Mouse (Mus musculus) erythroblast, embryonic 14.5 days (primary cell): ENCODE measurements around the gene 1700092M07Rik. TPM values are rescaled to one million over a fixed set of nuclear protein-coding genes. Genes with fewer than 3 reads are reported as not detected.

Source experiments
- H3K27me3 ChIP-seq: 2 replicates; pipeline ENCODE4 v1.6.1; 2012; ENCODE audit warnings: inconsistent platforms; ENCODE audit not compliant: control insufficient read depth
- H3K36me3 ChIP-seq: 2 replicates; pipeline ENCODE4 v1.6.1; 2012; ENCODE audit warnings: mild to moderate bottlenecking, inconsistent platforms; ENCODE audit not compliant: control insufficient read depth
- H3K4me1 ChIP-seq: 2 replicates; pipeline ENCODE4 v1.6.1; 2012; ENCODE audit warnings: inconsistent platforms; ENCODE audit not compliant: control insufficient read depth
- H3K4me3 ChIP-seq: replicated peaks from 2 replicates; pipeline ENCODE3; 2012; ENCODE audit warnings: moderate library complexity, mild to moderate bottlenecking, inconsistent platforms
- H3K9me3 ChIP-seq: 2 replicates; pipeline ENCODE4 v1.6.1; 2012; ENCODE audit warnings: low read length, inconsistent platforms, mixed read lengths; ENCODE audit not compliant: control insufficient read depth
- GATA1 ChIP-seq: IDR thresholded peaks from 2 replicates; pipeline ENCODE4 v1.6.1; 2012; ENCODE audit warnings: low read length, inconsistent platforms, mixed read lengths
- TAL1 ChIP-seq: IDR thresholded peaks from 3 replicates; pipeline ENCODE4 v1.6.1; 2012; ENCODE audit warnings: low read length, inconsistent platforms, mixed read lengths
- polyA plus RNA-seq: library from polyadenylated mRNA; stranded (reverse); fragments of >175 nt; gene quantifications from 2 replicates; pipeline ENCODE4 v1.2.3, GENCODE M21; 2012

Gene 1700092M07Rik
- polyA plus RNA-seq, result not detected in 2 replicates

DNA sequence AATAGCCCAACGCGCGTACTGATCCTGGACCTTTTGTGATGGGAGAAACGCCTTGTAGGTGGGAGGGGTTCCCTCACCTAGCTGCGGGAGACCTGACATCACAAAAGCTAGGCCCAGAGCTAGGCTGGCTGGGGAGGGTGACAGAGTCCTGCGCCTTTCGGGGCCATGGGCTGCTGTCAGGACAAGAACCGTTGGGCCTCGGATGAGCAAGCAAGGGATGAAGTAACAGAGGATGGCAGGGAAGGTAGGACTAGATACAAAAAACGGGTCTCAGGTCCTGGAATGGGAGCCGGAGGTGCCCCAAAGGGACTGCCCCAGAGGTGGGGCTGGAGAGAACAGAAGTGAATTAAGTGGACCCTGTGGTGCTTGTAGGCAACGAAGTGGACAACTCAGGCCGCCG is at the start of gene 1700092M07Rik:
Gene 1700092M07Rik (plus strand): TSS at position 116 of the 400 bp plus-strand sequence.
- TF ChIP-seq GATA1, result no peak
- TF ChIP-seq TAL1, result no peak
- no peaks in the 10 kb centered on the region for H3K9me3 ChIP-seq
- peak within 1 kb of the TSS; percentile 82 for H3K4me3 ChIP-seq
- peaks cover 50% of the 10 kb centered on the region for H3K4me1 ChIP-seq
- H3K27me3 ChIP-seq, result no peaks in the 10 kb centered on the region
- peaks cover 73% of the 10 kb centered on the region for H3K36me3 ChIP-seq

DNA sequence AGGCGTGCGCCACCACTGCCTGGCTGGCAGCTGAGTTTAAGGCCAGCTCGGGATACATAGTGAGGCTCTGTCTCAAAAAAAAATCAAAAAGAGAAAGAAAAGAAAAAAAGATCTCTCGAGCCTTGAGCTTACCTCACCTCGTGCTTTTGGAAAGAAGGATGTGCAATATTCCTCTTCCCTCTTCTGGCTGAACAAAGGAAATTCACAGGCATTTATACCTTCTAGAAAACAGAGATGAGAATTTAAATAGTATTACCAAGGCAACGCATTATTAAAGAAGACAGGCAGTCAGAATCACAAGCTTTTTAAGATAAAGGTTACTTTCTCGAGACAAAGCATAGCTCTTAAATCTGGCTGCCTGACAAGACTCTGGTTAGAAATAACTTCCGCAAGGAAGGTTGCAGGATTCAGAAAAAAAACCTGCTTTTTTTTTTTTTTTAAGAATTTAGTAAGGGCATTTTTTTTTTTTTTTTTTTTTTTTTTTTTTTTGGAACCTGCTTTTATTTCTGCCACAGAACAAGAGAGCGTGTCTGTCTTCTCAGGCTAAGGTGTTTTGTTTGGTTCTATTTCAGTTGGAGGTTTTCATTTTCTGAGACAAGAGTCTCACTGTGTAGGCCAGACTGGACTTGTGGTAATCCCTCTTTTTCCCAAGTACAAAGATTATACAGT is 48.5 kb upstream of the 1700092M07Rik start:
- TF ChIP-seq GATA1 (no peak), TAL1 (no peak)
- H3K4me3 ChIP-seq, result no peak overlapping the region

DNA sequence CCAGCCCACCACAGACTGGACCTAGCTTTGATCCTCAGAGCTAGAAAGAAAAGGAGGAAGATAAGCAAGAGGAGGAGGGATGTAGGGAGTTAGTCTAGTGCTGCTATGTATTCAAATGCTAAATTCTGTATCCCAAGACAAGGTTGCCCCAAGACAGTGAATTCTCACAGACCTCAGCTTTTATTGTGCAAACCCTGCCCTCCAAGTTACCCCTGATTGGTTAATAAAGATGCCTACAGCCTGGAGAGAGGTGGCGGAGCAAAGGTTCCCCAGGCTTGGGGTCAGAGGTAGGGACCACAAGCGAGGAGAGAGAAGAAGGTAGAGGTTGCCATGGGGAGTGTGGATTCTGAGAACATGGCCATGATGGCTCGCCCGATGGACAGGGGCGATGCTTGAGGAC is 47.8 kb upstream of the 1700092M07Rik start:
- H3K4me1 ChIP-seq, result peaks cover 23% of the 10 kb centered on the region
- no peak overlapping the region for H3K4me3 ChIP-seq
- peaks cover 2% of the 10 kb centered on the region for H3K27me3 ChIP-seq
- no peaks in the 10 kb centered on the region for H3K36me3 ChIP-seq
- H3K9me3 ChIP-seq, result no peaks in the 10 kb centered on the region
- TF ChIP-seq TAL1, result no peak
- TF ChIP-seq GATA1, result no peak

More for the DNA sequence above, 48.5 kb upstream of the 1700092M07Rik start:
- H3K4me1 ChIP-seq, result peaks cover 23% of the 10 kb centered on the region
- H3K27me3 ChIP-seq, result peaks cover 2% of the 10 kb centered on the region
- no peaks in the 10 kb centered on the region for H3K36me3 ChIP-seq
- H3K9me3 ChIP-seq, result no peaks in the 10 kb centered on the region

DNA sequence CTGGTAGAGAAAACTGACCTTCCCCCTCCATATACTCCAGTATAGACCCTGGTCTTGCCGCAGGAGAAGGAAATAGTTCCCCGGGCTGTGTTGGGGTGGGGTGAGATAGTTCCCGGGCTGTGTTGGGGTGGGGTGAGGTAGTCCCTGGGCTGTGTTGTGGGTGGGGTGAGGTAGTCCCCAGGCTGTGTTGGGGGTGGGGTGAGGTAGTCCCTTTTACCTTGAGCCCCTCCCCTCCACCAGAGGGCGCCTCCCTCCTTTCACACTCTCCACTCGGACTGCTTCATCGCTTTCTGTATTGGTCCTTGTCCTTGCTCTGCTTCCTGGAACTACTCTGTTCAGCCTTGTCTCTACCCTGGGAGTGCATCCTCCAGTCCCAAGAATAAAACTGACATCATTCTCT is 45.2 kb upstream of the 1700092M07Rik start:
- Histone ChIP-seq H3K4me1 (peaks cover 25% of the 10 kb centered on the region), H3K9me3 (no peaks in the 10 kb centered on the region), H3K27me3 (peaks cover 2% of the 10 kb centered on the region), H3K4me3 (peak overlapping the region; percentile 31), H3K36me3 (no peaks in the 10 kb centered on the region)
- no peak for TF ChIP-seq GATA1
- TF ChIP-seq TAL1, result no peak

DNA sequence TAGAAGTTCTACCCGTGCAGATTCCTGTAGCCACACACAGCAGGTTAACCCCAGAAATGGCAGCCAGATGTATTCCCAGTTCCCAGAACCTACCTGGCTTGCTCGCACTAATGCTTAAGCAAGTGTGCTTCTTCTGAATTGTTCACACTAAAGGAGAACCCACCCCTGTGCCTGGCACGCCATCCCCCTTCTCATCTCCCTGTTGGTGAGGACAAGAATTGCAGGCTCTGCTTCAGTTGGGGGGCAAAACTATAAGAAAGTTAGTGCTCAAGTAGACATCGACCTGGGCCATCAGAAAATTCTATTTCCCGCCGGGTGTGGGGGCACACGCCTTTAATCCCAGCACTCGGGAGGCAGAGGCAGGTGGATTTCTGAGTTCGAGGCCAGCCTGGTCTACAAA is 40.9 kb upstream of the 1700092M07Rik start:
- Histone ChIP-seq H3K27me3 (no peaks in the 10 kb centered on the region; the same call in 1 of the 2 replicates), H3K36me3 (peaks cover 2% of the 10 kb centered on the region; the same call in 1 of the 2 replicates), H3K4me3 (no peak overlapping the region), H3K9me3 (no peaks in the 10 kb centered on the region), H3K4me1 (peaks cover 21% of the 10 kb centered on the region)
- TF ChIP-seq GATA1, result no peak
- no peak for TF ChIP-seq TAL1

DNA sequence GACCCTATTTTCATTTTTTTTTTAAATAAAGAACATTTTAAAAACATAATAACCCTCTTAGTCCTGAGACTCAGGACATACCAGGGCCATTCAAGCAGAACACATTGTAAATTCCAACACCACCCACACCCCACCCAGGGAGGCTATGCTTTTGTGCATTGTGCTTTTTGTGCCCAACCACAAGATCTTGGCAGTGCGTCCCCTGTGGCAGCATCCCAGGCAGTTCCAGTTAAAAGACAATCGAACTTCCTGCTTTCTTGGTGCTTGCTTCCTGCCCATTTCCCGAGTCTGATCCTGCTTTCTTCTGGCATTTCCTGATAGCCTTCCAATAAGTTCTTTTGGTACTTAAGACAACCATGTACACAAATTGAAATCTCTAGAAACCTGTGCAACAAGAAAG is 38.1 kb upstream of the 1700092M07Rik start:
- Histone ChIP-seq H3K4me1 (peaks cover 16% of the 10 kb centered on the region), H3K27me3 (no peaks in the 10 kb centered on the region; the same call in 1 of the 2 replicates), H3K4me3 (no peak overlapping the region), H3K9me3 (no peaks in the 10 kb centered on the region), H3K36me3 (peaks cover 27% of the 10 kb centered on the region)
- no peak for TF ChIP-seq TAL1
- TF ChIP-seq GATA1, result no peak

DNA sequence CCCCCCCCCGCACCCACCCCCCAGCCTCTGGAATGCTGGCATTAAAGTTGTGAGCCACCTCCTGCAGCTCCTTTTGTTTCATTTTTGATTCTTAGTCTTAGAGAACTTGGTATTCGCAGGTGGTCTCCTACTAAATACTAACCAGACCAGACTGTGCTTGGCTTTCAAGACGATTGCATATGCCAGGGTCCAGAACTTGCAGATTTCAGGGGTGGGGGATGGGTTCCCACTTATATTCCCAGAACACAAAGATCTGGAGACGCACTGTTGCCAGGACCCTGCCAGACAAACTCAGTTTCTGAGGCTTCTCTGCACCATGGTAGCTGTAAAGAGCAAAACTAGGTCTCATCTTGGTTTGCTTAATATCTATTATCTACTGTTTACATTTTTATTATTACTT is 36.9 kb upstream of the 1700092M07Rik start:
- H3K4me1 ChIP-seq, result peaks cover 28% of the 10 kb centered on the region
- TF ChIP-seq GATA1, result no peak
- no peaks in the 10 kb centered on the region for H3K9me3 ChIP-seq
- H3K4me3 ChIP-seq, result no peak overlapping the region
- H3K27me3 ChIP-seq, result no peaks in the 10 kb centered on the region; the same call in 1 of the 2 replicates
- H3K36me3 ChIP-seq, result peaks cover 38% of the 10 kb centered on the region

DNA sequence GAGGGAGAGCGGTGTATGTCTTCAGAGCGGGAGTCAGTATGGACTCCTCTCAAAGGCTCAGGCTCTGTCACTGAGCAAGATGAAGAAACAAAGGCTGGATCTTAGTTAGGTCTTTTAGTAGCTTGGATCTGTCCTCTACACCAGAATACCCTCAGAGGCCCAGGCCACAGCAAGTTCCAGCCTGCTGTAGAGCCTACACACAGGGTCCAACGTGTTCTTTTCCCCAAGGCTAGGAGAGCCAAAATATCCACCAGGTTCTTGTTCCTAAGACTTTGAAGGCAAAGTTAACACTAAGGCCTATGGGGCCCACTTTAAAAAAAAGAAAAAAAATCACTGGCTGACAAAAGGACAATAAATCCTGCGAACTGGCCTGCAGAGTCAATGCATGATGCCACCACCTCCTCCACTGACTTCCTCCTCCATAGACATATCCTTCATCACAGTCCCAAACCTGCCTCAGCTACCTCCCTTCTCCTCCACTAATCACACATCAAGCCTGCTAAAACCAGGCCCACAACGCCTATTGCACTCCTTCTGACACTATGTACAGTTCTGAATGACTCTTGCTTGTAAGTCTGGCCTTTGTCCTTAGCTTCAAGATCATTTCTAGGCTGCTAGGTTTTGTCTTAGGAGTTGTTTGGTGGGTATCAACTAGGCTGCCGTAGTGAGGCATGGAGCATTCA is 35.4 kb upstream of the 1700092M07Rik start:
- peaks cover 54% of the 10 kb centered on the region for H3K36me3 ChIP-seq
- H3K27me3 ChIP-seq, result no peaks in the 10 kb centered on the region
- H3K4me1 ChIP-seq, result peaks cover 42% of the 10 kb centered on the region
- H3K4me3 ChIP-seq, result no peak overlapping the region
- TF ChIP-seq TAL1, result no peak
- TF ChIP-seq GATA1, result no peak
- H3K9me3 ChIP-seq, result no peaks in the 10 kb centered on the region

DNA sequence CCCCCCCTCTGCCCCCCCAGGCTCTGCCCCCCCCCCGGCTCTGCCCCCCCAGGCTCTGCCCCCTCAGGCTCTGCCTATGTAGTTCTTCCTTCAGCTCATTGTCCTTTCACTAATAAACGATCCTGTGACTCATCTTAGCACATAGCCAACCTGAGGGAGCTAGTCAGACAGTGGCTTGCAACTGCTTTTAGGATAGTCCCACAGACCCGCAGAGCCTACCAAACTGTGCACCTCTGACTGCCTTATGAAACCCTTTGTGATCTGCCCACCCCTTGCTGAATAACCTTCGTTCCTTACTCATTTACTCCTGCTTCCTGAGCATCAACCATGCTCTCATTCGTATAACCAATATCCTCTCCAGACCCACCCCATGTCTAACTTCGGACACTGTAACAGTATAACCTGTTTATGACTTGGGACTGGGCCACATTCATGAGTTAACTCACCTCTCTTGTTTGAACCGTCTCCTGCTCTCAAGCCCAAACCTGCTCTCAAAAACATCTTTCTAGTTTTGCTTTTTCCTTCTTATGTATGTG is 34.3 kb upstream of the 1700092M07Rik start:
- Histone ChIP-seq H3K4me3 (no peak overlapping the region), H3K36me3 (peaks cover 65% of the 10 kb centered on the region), H3K4me1 (peaks cover 52% of the 10 kb centered on the region), H3K9me3 (no peaks in the 10 kb centered on the region), H3K27me3 (no peaks in the 10 kb centered on the region)
- TF ChIP-seq GATA1 (no peak), TAL1 (no peak)
